Mouse (Mus musculus): ENCODE results near the gene Cog5. TPM values are rescaled to one million over a fixed set of nuclear protein-coding genes. Genes with fewer than 3 reads are reported as not detected.
A peak's percentile ranks its signal among the peaks of the same experiment; 100 is the strongest.

Gene Cog5
- total RNA-seq, 2 experiments from 2014 or later, result 38.4 to 56.9 TPM

DNA sequence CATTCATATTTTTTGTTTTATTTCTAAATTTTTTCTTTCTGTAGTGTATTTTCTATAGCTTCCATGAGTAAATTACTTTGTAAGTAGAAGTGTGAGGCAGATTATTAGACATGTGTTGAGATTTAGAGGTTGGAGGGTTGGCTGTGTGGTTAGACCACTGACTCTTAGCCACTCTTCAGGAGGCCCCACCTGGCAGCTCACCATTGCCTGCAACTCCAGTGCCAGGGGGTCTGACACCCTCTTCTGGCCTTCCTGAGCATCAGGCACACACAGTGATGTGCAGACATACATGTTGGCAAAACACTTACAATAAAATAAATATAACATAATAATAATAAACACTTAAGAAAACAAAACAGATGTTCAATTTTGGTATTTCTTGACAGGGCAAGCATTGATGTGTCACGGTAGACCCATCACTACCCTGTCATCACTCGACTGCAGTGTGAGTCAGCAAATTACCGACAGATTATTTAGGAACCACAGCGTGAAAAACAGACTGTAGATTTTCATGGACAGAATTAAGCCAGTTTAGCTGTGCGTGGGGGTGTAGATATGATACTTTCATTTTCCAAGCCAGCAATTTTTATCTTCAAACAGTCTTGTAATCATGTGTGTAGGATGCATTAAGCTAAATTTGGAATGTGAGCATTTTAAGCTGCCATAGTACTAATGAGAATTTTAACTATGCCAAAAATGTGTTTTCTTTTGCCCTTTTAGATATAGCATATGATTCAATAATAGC is 151.9 kb downstream of the Cog5 start:
- peak; percentile 86 for ATAC-seq (replicated peaks; ENCODE audit: low FRiP score, low TSS enrichment, poor library complexity, severe bottlenecking)

DNA sequence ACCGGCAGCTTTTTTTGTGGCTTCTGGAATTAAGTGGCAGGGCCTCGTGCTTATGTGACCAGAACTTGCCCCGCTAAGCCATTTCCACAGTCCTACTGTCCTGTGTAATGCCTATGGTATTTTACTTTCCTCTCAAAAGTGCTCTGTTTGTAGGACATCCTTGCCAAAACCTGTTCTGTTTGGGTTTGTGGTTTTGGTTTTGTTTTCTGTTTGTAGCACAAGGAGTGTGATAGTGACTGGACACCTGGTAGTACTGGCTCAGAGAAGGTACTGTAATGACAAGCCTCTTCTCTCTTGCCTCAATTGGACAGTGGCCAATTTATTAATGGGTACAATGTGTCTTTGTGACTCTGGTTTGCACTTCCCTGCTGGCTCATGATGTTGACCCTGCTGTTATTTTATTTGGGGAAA is 163.4 kb downstream of the Cog5 start:
- no peak for ATAC-seq (replicated peaks; ENCODE audit: low FRiP score, low TSS enrichment, poor library complexity, severe bottlenecking)

DNA sequence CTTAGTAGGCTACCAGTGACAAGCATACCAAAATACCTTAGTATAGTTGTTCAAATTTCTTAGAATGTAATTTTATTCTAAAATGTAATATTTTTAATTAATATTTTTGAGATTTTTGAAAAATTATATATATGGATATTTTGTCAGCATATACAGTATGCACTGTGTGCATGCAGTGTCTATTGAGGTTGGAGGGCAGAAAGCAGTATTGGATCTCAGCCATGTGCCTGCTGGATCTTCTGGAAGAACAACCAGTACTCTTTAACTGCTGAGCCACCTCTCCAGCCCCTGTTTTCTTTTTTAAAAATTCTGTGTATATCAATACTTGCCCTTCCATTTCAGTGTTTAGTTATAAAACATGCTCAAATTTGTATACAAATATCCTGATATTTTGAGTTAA is 164.4 kb downstream of the Cog5 start:
- no peak for ATAC-seq (replicated peaks; ENCODE audit: low FRiP score, low TSS enrichment, poor library complexity, severe bottlenecking)

DNA sequence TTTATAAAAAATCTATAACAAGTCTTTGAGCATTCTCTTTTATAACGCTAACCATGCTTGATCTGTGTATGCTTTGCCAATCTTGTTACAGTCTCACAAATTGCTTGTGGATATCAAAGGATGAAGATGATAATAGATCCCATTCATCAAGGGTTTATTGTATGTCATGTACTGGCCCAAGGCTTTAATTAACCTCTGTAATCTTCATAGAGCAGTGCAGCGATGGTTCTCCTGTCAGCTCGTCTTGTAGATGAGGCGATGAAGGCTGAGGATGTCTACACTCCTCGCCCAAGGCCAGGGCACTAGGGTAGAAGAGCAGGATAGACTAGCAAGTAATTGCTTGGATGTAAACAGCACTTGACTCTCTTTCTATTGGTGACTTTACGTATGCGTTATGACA is 164.9 kb downstream of the Cog5 start:
- ATAC-seq (replicated peaks; ENCODE audit: low FRiP score, low TSS enrichment, poor library complexity, severe bottlenecking), result no peak

DNA sequence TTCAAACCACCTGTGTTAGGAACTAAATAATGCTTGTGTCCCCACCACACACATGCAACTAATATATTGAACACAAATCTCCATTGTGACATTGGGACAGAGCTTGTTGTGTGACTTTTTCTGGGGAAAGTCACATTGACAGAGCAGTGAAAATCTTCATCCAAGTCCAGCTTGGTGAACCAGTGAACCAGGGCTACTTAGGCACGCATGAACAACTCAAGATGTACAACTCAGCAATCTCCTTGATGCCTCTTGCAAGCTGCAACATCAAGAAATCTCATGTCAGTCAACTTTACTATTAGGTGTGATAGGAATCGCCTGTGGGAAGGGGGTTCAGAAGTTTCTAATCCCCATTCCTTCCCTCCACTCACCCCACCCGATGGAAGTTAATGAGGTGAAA is 169.0 kb downstream of the Cog5 start:
- no peak for ATAC-seq (replicated peaks; ENCODE audit: low FRiP score, low TSS enrichment, poor library complexity, severe bottlenecking)

DNA sequence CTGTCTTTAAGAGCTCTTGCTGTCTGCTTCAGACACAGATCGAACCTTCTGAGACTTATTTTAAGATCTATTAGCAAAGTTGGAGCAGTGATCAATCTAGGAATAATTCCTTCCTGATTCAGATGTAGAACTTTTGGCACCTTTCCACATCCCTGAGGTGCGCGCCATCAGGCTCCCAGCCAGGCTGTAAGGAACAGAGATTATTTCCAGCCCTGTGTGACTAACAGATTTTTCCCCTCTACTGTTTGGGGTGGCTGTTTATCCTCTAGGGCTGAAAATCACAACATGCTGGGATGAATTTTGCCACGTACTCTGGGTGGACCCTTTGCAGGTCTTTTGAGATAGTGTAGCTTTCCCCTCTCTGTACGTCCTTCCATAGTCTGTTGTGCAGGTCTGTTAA is 170.2 kb downstream of the Cog5 start:
- ATAC-seq (replicated peaks; ENCODE audit: low FRiP score, low TSS enrichment, poor library complexity, severe bottlenecking), result no peak

DNA sequence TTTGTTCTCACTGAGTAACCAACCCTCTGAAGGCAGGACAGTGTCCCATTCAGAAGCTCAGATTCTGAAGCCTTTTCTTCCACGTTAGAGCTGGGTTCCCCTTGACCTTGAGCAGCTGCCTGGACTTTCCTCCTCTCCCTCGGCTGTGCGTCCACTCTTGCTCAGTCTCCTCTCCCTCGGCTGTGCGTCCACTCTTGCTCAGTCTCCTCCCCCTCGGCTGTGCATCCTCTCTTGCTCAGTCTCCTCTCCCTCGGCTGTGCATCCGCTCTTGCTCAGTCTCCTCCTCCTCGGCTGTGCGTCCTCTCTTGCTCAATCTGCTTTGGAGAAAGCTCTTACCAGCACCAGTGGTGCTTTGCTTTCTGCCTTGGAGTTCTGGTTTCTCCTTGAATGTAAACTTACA is 171.2 kb downstream of the Cog5 start:
- ATAC-seq (replicated peaks; ENCODE audit: low FRiP score, low TSS enrichment, poor library complexity, severe bottlenecking), result no peak

DNA sequence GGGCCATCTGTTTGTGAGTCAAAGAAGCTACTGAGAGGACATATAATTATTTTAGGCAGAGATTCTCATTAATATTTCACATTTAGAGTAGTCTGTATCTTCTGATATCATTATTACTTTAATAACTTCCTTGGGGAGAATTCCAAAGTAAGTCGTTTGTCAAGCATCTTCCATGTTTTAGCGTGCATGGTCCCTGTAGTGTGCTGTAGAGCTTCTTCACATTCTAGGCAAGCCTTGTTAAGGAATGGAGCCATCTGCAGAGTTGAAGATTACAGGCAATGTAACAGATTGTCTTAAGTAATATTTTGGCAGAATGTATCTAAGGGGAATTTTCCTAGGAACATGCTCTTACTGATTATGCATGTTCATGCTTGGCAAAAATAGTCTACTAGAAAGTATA is 171.8 kb downstream of the Cog5 start:
- no peak for ATAC-seq (replicated peaks; ENCODE audit: low FRiP score, low TSS enrichment, poor library complexity, severe bottlenecking)

DNA sequence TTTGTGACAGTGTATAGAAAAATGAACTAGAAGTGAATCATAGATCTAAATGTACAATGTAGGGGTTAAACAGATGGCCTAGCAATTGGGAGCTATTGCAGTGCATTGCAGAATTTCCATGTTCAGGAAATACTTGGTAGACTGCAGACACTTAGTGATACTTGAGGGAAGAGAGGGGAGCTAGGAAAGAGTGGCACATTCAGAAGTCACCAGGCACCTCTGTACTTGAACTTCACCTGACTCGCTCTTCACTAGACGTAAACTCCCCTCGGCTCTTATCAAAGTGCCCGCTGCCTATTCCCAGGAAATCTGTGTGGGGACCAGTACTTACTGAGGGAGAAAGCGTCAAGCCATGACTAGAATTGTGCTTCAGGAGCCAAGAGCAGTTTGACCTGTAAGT is 180.8 kb downstream of the Cog5 start:
- no peak for ATAC-seq (replicated peaks; ENCODE audit: low FRiP score, low TSS enrichment, poor library complexity, severe bottlenecking)

DNA sequence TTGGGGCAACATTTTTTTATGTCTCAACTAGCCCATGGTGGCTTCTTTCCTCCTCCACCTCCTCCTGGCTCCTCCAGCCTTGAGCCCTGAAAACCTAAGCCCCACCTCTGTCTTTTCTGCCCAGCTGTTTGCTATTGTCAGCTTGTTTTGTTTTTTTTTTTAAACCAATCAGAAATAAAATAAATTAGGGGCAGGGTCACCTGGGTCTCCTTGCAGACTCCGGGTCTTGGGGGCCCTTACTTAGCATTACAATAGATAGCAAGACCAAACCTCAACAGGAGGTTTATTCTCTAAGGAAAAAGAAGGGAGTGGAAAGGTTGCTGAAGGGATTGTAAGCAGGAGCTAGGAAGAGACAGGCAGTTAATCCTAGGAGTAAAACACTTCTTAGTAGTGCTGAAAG is 181.5 kb downstream of the Cog5 start:
- ATAC-seq (replicated peaks; ENCODE audit: low FRiP score, low TSS enrichment, poor library complexity, severe bottlenecking), result no peak

DNA sequence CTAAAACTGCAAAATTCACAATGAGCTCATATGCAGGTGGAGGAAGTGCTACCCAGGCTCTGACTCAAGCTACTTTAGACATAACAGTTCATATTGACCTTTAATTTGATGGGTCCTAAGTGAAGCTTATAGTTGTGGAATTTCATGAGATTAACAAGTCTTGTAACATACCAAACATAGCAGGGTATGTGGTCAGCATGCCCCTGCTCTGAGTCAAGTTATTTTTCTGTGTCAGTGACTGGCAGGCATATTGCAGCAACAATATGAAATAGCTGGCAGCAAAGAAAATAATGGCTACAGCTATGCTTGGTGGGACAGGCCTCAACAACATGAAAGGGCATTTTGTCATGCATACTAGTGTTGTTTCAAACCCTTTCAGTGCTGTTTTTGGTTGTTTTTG is 183.9 kb downstream of the Cog5 start:
- no peak for ATAC-seq (replicated peaks; ENCODE audit: low FRiP score, low TSS enrichment, poor library complexity, severe bottlenecking)

DNA sequence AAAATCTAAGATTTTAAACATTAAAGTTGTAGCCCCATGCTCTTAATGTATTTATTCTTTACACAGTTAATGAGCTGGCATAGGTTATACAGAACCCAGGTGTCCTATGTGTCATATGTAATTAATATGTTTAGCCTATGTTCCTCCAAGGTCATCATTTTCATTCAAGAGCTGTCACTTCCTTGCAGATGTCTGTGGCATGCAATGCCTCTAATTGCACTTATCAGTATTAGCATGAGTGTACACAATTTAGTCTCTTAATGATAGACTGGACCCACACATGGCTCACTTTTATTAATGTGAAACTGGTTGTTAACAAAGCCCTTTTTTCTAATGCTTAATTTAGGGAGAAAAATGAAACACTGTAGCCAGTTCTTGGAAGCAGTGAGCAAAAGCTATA is 184.6 kb downstream of the Cog5 start:
- no peak for ATAC-seq (replicated peaks; ENCODE audit: low FRiP score, low TSS enrichment, poor library complexity, severe bottlenecking)

DNA sequence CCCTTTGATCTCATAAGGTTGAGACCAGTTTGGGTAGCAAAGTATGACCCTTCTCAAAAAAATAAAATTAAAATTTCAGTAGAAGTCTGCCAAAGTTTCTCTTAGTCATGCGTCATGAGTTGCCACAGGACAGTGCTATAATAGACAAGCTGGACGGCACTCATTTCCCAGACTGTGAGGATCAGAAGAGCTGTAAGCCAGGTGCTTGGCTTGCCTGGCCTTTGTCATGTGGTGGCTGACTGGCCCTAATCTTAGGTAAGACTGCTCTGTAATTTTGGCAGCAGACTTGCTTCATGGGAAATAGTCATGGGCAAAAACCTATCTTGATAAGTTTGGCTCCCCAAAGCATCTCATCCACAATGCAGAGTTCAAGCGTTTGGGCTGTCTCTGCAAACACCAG is 191.4 kb downstream of the Cog5 start:
- no peak for ATAC-seq (replicated peaks; ENCODE audit: low FRiP score, low TSS enrichment, poor library complexity, severe bottlenecking)

DNA sequence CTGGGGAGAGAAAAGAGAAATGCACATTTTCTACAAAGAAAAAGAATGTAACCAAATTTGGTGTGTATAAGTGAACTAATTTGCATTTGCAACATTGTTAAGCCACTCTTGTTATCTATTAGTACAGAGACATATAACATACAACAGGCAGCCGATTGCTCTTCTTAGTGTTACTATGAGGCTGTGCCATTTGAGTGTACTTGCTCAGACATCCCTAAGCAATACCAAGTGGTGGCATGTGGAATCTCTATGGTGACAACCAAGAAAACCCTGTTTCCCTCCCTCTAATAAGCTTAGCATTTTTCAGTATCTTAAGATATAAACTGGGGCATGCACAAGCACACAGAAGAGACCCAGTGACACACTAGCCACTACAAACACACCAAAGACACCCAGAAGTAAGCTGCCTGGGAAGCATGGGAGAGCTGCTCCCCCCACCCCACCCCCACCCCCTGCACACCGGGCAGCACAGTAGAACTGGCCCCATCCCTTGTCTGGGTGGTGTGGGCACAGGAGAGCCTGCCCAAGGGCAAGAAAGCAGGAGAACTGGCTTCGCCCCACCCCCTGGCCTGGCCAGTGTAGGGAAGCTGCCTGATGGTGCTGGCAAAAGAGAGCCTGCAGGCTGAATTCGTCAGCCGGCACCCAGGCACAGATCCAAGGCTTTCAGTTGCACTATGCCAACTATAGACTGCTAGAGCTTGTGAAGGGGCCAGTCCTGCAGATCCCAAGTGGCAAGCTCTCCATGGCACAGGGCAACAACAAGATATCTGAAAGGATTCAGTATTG is 194.2 kb downstream of the Cog5 start:
- no peak for ATAC-seq (replicated peaks; ENCODE audit: low FRiP score, low TSS enrichment, poor library complexity, severe bottlenecking)

DNA sequence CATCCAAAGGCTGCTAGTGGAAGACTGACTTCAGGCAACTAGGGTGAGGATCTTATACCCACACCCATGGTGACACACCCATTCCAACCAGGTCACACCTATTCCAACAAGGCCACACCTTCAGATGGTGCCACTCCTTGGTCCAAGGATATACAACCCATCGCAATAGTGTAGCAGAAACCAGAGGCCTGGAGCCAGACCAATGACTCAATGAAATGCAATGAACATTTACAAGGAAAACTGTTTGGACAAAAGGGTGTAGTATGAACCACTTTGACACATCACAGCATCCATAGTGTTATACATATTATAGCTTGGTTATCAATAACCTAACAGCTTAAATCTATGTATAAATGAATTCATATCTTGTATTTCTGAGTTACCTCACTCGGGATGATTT is 194.9 kb downstream of the Cog5 start:
- ATAC-seq (replicated peaks; ENCODE audit: low FRiP score, low TSS enrichment, poor library complexity, severe bottlenecking), result no peak

DNA sequence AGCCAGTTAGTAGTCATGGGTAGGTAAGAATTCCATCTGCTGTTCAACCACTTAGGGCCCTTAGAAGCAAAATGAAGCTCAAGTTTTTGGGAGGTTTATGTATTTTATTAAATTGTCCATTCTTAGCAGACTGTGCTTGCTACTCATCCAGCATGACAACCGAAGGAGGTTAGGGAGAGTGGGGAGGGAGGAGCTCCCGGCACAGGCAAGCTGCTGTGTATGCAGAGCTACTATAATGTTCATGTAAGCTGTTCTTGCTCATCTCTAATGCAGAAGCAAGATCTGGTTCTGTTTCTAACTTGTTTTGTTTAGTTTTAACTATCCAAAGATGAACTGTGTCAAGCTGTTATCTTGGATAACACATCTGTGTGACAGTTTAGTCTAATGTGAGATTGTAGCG is 199.4 kb downstream of the Cog5 start:
- peak; percentile 52 for ATAC-seq (replicated peaks; ENCODE audit: low FRiP score, low TSS enrichment, poor library complexity, severe bottlenecking)

DNA sequence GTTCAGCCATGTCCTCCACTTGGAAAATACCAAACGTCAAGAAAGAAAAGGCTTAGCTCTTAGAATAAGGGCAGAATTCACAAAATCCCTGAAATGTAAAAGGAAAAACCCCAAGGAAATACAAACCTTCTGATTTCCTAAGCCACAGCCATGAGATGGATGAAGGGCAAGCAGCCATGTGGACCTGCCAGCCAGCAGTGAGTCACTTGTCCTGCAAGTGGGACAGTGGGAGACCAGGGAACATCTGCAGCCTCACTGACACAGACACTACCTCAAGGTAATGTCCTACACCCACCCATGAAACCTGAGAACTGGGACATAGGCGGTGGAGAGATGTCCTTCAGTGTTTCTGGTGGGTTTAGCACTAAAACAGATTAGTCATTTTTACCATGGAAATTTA is 200.1 kb downstream of the Cog5 start:
- no peak for ATAC-seq (replicated peaks; ENCODE audit: low FRiP score, low TSS enrichment, poor library complexity, severe bottlenecking)

DNA sequence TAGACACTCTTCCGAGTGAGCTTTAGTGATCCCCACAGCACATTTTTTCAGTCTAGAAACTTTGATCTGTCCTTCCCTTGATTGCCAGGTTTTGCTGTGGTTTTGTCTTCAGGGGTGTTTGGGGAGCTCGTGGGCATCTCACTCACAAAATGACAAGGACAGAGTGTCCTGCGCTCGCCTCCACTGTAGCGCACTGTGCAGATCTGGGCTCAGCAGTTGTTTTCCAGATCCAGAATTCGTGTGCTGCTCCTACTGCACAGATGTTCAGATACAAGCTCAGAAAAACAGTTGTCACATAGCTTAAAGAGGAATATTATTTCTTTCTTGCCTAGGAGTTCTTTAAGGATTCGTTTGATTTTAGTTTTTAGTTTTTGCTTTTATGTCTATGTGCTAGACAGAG is 203.1 kb downstream of the Cog5 start:
- no peak for ATAC-seq (replicated peaks; ENCODE audit: low FRiP score, low TSS enrichment, poor library complexity, severe bottlenecking)

DNA sequence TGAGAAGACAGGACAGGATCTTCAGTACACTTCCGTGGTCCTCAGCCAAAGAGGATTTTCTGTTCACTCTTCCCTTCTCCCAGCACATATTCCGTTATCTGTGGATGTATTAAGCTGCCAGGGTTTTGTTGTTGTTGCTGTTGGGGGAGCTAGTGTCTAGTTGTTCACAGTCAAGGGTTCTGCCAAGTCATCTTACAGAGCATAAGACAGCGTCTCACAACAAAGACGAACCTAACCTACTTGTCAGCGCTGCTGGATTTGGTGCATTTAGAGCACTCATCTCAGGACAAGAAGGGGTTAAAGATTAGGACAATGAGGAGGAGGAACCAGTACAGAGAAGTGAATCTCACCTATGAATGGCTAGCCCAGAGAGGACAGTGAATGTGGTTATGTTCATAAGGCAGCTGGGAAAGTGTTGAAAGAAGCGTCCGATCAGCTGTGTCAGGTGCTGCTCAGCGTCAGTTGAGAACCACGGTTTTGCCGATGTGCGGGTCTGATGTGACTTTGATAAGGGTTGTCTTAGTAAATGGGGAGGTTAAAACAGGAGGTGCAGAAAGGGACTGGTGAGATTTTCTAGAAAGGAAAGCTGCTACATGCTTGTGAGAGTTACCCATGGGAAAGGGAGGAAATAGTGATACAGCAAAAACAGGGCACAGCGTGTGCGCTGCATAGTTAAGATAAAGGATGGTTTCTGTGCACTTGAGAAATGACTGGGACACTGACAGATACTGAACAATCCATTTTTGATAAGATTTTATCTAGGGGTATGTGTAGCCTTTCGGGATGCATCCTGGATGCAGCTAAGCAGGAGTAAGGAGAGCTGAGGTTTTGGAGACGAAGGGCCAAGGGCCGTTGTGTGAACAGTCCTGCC is 208.2 kb downstream of the Cog5 start:
- peak; percentile 95 for ATAC-seq (replicated peaks; ENCODE audit: low FRiP score, low TSS enrichment, poor library complexity, severe bottlenecking)

DNA sequence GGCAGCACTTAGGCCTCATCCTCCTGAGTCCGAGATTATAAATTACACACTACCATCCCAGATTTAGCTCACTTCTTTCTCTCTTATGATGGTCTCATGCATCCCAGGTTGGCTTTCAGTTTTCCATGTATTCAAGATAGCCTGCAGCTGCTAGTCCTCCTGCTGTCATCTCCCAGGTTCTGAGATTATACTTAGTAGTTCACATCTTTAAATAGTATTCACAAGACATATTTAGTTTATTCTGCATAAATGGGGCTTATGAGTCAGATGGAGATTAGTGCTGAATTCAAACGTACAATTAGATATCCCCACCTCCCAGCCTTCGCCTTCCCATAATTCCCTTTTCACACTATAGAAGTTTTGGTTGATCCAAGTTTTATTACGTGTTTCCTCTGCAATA is 222.1 kb downstream of the Cog5 start:
- no peak for ATAC-seq (replicated peaks; ENCODE audit: low FRiP score, low TSS enrichment, poor library complexity, severe bottlenecking)
